Mouse (Mus musculus) neural tube, embryonic 11.5 days (tissue): ENCODE data around the gene Abhd2. TPM values are rescaled to one million over a fixed set of nuclear protein-coding genes. Genes with fewer than 3 reads are reported as not detected.

Source experiments
- ATAC-seq: fragments of 200-750 bp; cut with Nextera tagmentation; 2 replicates; pipeline ENCODE4 v1.8.0; 2017; ENCODE audit warnings: moderate number of reproducible peaks, mild to moderate bottlenecking, moderate TSS enrichment, moderate library complexity; ENCODE audit not compliant: insufficient read depth, low FRiP score, low TSS enrichment
- DNase-seq: peaks from one replicate; pipeline ENCODE4 v3.0.0-alpha.2; 2015; ENCODE audit warnings: low spot score
- H3K27ac ChIP-seq: fragments of 300-500 bp; sonication (generic); 2 replicates; pipeline ENCODE4 v1.5.1; 2014; ENCODE audit warnings: low read depth, mild to moderate bottlenecking, low read length
- H3K27me3 ChIP-seq: fragments of 300-500 bp; sonication (generic); 2 replicates; pipeline ENCODE4 v1.6.1; 2014; ENCODE audit warnings: mild to moderate bottlenecking, low read length, mixed read lengths; ENCODE audit not compliant: control insufficient read depth, insufficient read depth
- H3K36me3 ChIP-seq: fragments of 300-500 bp; sonication (generic); 2 replicates; pipeline ENCODE4 v1.6.1; 2014; ENCODE audit warnings: mild to moderate bottlenecking, low read length, moderate library complexity, mixed read lengths; ENCODE audit not compliant: control insufficient read depth, insufficient read depth
- H3K4me1 ChIP-seq: fragments of 300-500 bp; sonication (generic); 2 replicates; pipeline ENCODE4 v1.6.1; 2014; ENCODE audit warnings: low read length, mixed read lengths; ENCODE audit not compliant: control insufficient read depth, insufficient read depth
- H3K4me2 ChIP-seq: fragments of 300-500 bp; sonication (generic); 2 replicates; pipeline ENCODE4 v1.6.1; 2014; ENCODE audit warnings: low read depth, mild to moderate bottlenecking, moderate library complexity
- H3K4me3 ChIP-seq: fragments of 300-500 bp; sonication (generic); 2 replicates; pipeline ENCODE4 v1.5.1; 2014; ENCODE audit warnings: low read depth, low read length
- H3K9ac ChIP-seq: fragments of 300-500 bp; sonication (generic); 2 replicates; pipeline ENCODE4 v1.6.1; 2014; ENCODE audit warnings: mild to moderate bottlenecking, low read length
- H3K9me3 ChIP-seq: fragments of 300-500 bp; sonication (generic); 2 replicates; pipeline ENCODE4 v1.6.1; 2016; ENCODE audit warnings: low read length; ENCODE audit not compliant: control insufficient read depth
- WGBS: fragments of 180-500 bp; shearing (Covaris S2); extraction: QIAGEN DNeasy Blood & Tissue Kit; methylation state at CpG from one replicate; pipeline ENCODE4 v1.1.7; 2014; 5-methylcytosine and 5-hydroxymethylcytosine counted together
- polyA plus RNA-seq: library from polyadenylated mRNA; unstranded; fragments of >200 nt; fragmentation: Nextera tagmentation; extraction: Ambion mirVana; gene quantifications from 2 replicates; pipeline ENCODE4 v1.2.1, GENCODE M21; 2014

The Abhd2 gene
- polyA plus RNA-seq, 1 experiment from 2014 or later: 14.3 TPM

GRCm38 (mm10) chr7:79255752-79256151, 17.2 kb upstream of the Abhd2 start:
- Histone ChIP-seq H3K4me1 (no peaks in the 10 kb centered on the region), H3K4me3 (no peak overlapping the region), H3K4me2 (no peak overlapping the region), H3K9me3 (no peaks in the 10 kb centered on the region), H3K27me3 (no peaks in the 10 kb centered on the region), H3K27ac (no peak overlapping the region), H3K9ac (no peak overlapping the region), H3K36me3 (no peaks in the 10 kb centered on the region)
- ATAC-seq: no peak
- 83% methylated on average over 10 of the region's 10 CpGs for WGBS
- no peak for DNase-seq

DNA sequence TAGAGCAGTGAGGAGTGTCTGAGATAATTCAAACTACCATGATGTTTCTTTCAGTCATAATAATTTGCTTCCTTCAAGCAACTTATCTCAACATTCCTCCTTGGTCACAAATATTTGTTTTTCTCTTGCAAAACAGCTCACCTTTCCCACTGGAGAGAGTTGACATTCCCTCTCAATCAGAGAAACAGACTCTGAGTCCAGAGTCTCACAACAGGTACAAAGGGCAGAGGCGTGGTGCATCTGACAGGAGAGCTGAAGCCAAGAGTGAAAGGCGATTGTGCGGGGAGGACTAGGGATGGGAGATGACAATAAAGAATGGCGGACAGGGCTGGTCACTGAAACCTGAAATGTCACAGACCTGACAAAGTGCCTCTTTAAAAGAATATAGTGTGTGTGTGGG, 16.3 kb upstream of the Abhd2 start:
- Histone ChIP-seq H3K27me3 (no peaks in the 10 kb centered on the region), H3K4me2 (no peak overlapping the region), H3K4me1 (no peaks in the 10 kb centered on the region), H3K27ac (no peak overlapping the region), H3K9me3 (no peaks in the 10 kb centered on the region), H3K4me3 (no peak overlapping the region), H3K36me3 (no peaks in the 10 kb centered on the region), H3K9ac (no peak overlapping the region)
- DNase-seq (no peak), ATAC-seq (no peak)
- WGBS: 95% methylated on average over 4 of the region's 4 CpGs

DNA sequence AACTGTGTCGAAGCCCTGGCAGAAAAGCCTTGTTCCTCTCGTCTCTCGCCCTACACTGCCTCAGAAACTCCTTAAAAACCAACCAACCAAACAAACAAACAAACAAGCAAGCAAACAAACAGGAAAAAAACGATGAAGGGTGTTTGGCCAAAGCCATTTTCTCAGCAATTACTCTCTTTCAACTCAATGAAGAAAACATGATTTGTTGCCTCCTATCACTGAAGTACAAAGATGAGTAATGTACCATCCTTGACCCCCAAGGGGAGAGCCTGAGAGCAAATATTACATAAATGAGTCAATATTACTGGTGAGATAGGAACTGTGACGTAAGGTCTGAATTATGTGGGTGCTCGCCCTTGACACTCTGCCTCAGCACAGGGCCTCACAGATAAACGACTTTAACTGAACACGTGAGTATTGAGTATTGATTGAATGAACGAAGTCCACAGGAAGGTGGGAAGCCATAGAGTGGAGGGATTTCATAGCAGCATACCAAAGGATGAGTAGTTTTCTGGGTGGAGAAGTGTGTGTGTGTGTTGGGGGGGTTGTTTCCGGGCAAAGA, 13.9 kb upstream of the Abhd2 start:
- H3K9me3 ChIP-seq: no peaks in the 10 kb centered on the region
- no peak overlapping the region for H3K9ac ChIP-seq
- no peaks in the 10 kb centered on the region for H3K36me3 ChIP-seq
- ATAC-seq: no peak
- H3K4me1 ChIP-seq: no peaks in the 10 kb centered on the region
- H3K4me3 ChIP-seq: no peak overlapping the region
- 90% methylated on average over 10 of the region's 10 CpGs for WGBS
- no peak overlapping the region for H3K4me2 ChIP-seq
- no peak overlapping the region for H3K27ac ChIP-seq
- no peaks in the 10 kb centered on the region for H3K27me3 ChIP-seq
- no peak for DNase-seq

DNA sequence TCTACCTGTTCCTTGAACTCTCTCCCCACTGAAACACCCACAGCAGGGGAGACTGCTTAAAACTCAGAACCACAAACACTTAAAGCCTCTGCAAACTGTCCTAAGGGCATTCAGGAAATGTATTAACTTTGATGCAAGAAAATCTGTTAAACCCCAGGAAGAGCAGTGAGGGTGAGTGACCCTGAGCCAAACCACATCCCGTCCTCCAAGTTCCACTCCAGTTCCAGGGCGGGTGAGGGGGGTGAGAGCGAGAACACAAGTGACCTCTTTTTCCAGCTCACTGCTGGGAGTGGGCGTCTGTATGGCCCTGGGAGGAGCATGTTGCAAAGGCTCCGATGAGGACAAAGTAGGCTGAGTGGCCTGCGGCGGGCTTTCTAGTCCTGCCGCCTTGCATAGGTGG, 10.5 kb upstream of the Abhd2 start:
- Histone ChIP-seq H3K27ac (no peak overlapping the region), H3K4me3 (no peak overlapping the region), H3K36me3 (no peaks in the 10 kb centered on the region), H3K9me3 (no peaks in the 10 kb centered on the region), H3K9ac (no peak overlapping the region), H3K4me1 (no peaks in the 10 kb centered on the region), H3K4me2 (no peak overlapping the region), H3K27me3 (no peaks in the 10 kb centered on the region)
- ATAC-seq (no peak), DNase-seq (no peak)
- 85% methylated on average over 8 of the region's 8 CpGs for WGBS

DNA sequence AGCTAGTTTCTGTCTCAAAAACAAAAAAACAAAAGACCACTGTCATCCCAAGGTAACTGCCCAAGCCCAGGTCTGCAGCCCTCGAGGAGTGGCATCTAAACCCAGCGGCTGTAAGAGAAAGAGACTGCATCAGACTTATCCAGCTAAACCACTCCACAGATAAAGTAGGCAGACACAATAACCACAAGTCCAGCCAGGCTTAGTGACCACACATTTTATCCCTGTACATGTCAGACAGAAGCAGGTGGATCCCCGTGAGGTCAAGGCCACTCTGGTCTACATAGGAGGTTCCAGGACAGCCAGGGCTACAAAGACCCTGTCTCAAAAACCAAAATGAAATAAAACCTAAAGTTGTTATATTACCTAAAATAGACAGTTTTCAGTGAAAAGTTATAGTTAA, 9.2 kb upstream of the Abhd2 start:
- 87% methylated on average over 3 of the region's 3 CpGs for whole genome bisulfite sequencing
- no peaks in the 10 kb centered on the region for H3K9me3 ChIP-seq
- H3K4me3 ChIP-seq: no peak overlapping the region
- H3K4me2 ChIP-seq: no peak overlapping the region
- no peak overlapping the region for H3K9ac ChIP-seq
- H3K4me1 ChIP-seq: no peaks in the 10 kb centered on the region
- DNase-seq: no peak
- no peak overlapping the region for H3K27ac ChIP-seq
- ATAC-seq: no peak
- H3K27me3 ChIP-seq: no peaks in the 10 kb centered on the region
- H3K36me3 ChIP-seq: no peaks in the 10 kb centered on the region

GRCm38 (mm10) chr7:79266228-79266627, 6.8 kb upstream of the Abhd2 start:
- H3K36me3 ChIP-seq: no peaks in the 10 kb centered on the region
- no peak overlapping the region for H3K4me3 ChIP-seq
- no peak overlapping the region for H3K9ac ChIP-seq
- 84% methylated on average over 4 of the region's 4 CpGs for WGBS
- H3K27ac ChIP-seq: no peak overlapping the region
- H3K4me2 ChIP-seq: no peak overlapping the region
- H3K27me3 ChIP-seq: no peaks in the 10 kb centered on the region
- H3K4me1 ChIP-seq: no peaks in the 10 kb centered on the region
- no peaks in the 10 kb centered on the region for H3K9me3 ChIP-seq
- DNase-seq: no peak
- no peak for ATAC-seq

DNA sequence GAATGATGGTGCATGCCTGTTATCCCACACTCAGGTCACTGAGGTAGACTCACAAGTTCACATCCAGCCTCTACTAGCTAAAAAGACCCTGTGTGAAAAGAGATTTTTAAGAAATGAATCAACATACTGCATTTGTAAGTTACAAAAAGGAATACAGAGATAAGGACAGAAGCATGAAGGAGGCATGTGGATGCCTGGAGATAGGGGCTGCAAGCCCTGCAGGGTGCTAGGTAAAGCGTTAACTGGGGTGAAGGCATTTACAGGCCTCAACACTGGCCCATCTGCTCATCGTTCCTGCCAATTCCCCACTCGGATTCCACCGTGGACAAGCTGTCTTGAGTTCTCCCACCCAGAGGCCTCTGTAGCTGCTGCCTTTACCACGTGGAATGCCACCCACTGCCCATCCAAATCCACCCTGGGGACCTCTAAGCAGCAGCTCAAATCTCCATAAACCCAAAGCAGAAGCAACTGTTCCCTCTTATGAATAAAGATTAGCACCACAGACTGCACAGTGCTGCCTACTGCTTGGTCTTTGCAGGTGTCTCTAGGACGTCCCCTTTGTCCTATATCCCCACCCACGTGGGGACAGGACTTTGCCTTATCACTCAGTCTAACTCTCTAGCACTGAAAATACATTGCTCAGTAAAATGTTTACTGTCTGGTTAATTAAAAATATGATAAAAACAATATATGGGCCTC, 5.2 kb upstream of the Abhd2 start:
- no peak for ATAC-seq
- H3K36me3 ChIP-seq: no peaks in the 10 kb centered on the region
- 57% methylated on average over 7 of the region's 7 CpGs for WGBS
- no peak overlapping the region for H3K4me2 ChIP-seq
- no peak overlapping the region for H3K4me3 ChIP-seq
- no peaks in the 10 kb centered on the region for H3K27me3 ChIP-seq
- no peak for DNase-seq
- no peak overlapping the region for H3K27ac ChIP-seq
- H3K4me1 ChIP-seq: no peaks in the 10 kb centered on the region
- no peak overlapping the region for H3K9ac ChIP-seq
- no peaks in the 10 kb centered on the region for H3K9me3 ChIP-seq

DNA sequence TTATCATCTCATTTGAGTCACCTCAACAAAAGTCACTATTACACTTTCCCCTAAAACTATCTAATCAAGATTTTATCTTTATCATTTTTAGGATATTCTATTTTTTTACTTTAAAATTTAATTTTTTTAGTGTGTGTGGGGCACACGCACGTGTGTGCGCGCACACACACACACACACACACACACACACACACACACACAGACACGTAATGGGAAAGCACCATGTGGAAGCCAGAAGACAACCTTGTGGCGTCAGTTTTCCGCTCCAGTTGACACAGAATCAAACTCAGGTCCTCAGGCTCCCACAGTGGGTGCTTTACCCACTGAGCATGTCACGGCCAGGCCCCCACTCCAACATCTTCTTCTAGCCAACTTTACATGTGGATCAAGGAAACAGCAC, 4.1 kb upstream of the Abhd2 start:
- Histone ChIP-seq H3K9ac (no peak overlapping the region), H3K4me3 (no peak overlapping the region), H3K27me3 (no peaks in the 10 kb centered on the region), H3K4me1 (peaks cover 2% of the 10 kb centered on the region; the same call in 1 of the 2 replicates), H3K36me3 (no peaks in the 10 kb centered on the region), H3K4me2 (no peak overlapping the region), H3K27ac (no peak overlapping the region), H3K9me3 (no peaks in the 10 kb centered on the region)
- no peak for ATAC-seq
- WGBS: 90% methylated on average over 8 of the region's 8 CpGs
- no peak for DNase-seq

DNA sequence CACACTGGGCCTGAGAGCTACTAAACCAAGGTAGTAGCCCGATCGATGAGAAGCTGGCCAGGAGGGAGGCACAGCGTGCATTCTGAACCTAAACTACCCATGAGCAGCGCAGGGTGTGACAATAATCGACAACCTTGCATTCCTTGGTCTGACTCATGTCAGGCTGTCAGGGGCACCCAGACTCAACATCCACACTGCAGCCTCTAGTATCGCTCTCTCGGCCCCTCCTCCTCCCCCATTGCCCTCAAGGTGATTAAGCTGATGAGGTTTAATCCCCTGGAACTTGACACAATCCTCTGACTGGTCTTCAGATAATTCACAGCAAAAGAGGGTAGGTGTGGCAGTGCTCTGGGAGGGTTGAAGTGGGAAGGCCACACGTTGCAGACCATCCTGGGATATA, 3.6 kb upstream of the Abhd2 start:
- ATAC-seq (no peak), DNase-seq (no peak)
- 65% methylated on average over 8 of the region's 8 CpGs for WGBS
- H3K36me3 ChIP-seq: no peaks in the 10 kb centered on the region
- peaks cover 7% of the 10 kb centered on the region; the same call in 1 of the 2 replicates for H3K4me1 ChIP-seq
- H3K4me3 ChIP-seq: no peak overlapping the region
- H3K4me2 ChIP-seq: no peak overlapping the region
- H3K9ac ChIP-seq: no peak overlapping the region
- H3K27me3 ChIP-seq: no peaks in the 10 kb centered on the region
- H3K9me3 ChIP-seq: no peaks in the 10 kb centered on the region
- no peak overlapping the region for H3K27ac ChIP-seq
